Mouse (Mus musculus): ENCODE measurements around the gene Dnah5. TPM values are rescaled to one million over a fixed set of nuclear protein-coding genes. Genes with fewer than 3 reads are reported as not detected.

Gene Dnah5
- polyA plus RNA-seq (2014; fragmentation: Illumina TruSeq; extraction: RNeasy Lipid Tissue Mini Kit (QIAGEN cat#74804); ENCODE audit: low read depth, low replicate concordance) = not detected

GRCm38 (mm10) chr15:28203111-28204075 is at the start of gene Dnah5:
Gene Dnah5, plus strand, starts transcription at chr15:28203752.

Other genes starting within 250 kb of the Dnah5 start
- gene Trio, start 177.9 kb upstream of the Dnah5 start, polyA plus RNA-seq (2014; fragmentation: Illumina TruSeq; extraction: RNeasy Lipid Tissue Mini Kit (QIAGEN cat#74804); ENCODE audit: low read depth, low replicate concordance) = 33.5 TPM